Mouse (Mus musculus): Measurements from ENCODE around the gene Rasa4.
"Not testable (repeated sequence)": the region's sequence is repeated elsewhere in the genome, so short reads cannot be mapped to it uniquely, and the experiment has no call there.

Rasa4 gene

DNA sequence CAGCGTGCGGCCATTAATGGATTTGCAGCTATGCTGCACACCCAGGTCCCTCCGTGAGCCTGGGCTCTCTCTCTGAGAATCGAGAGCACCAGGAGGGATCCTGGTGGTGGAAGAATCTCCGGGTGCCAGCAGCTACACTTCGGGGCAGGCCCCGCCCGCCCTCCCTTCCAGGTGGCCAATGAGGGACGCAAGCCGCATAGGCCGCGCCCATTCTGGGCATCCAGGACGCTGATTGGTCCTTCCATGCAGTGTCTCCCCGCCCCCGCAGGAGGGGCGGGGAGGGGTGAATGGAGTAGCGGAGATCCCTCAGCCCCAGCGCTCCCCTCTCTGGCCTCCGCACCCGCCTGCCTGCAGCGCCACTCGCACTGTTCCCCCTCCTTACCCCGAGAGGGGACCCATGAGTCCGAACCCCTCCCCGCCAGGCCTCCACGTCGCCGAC is at the start of gene Rasa4:
Gene Rasa4 (plus strand): TSS at position 248 of the 439 bp plus-strand sequence.
- DNase-seq = peak; percentile 94

DNA sequence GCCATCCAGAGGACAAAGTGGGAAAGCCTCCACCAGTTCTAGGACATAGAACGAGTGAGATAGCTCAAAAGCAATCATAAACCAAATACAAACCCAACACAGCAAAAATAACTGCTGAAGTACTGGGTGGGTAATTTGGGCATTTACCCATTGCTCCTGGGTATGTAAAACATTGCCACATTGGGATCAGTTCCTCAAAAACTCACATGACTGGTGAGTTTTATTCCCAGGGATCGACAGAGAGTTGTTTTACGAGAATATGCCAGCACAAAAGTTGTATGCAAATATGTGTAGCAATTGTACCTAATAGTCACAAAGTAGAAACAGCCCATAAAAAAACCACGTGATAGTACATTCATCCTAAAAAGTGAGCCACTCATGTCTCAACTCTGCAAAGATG is 48.8 kb upstream of the Rasa4 start:
- no peak for DNase-seq

DNA sequence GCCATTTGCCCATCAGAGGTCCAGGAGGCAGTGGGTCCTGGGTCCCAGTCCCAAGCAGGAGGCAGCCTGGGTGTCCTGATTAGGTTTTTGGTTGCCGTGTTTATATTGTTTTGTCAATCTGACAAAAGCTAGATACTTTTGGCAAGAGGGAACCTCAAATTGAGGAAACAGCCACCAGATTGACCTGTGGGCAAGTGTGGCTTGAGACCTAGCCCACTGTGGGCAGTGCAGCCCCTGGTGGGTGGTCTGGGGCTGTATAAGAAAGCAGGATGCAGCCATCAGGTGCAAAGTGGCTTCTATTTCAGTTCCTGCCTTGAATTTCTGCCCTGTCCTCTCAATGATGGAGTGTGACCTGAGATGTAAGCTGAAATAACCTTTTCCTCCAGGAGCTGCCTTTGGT is 48.4 kb upstream of the Rasa4 start:
- DNase-seq = no peak

DNA sequence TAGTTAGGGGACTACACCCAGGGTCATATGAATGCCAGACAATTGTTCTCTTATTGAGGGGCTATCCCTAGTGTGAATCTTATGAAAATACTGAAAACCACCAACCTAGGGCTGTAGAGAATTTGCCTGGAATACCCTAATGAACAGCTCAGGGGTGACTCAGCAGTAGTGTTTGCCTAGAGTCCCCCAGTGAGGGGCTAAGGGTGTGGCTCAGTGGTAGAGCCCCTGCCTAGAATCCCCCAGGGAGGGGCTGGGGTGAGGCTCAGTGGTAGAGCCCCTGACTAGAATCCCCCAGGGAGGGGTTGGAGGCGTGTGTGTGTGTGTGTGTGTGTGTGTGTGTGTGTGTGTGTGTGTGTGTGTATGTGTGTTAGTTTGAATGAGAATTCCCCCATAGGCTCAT is 47.0 kb upstream of the Rasa4 start:
- no peak for DNase-seq

GRCm38 (mm10) chr5:136038258-136039214 is 45.2 kb upstream of the Rasa4 start, which contains the start of gene Upk3b:
TSS of gene Upk3b (plus strand) at chr5:136038496.
- DNase-seq = no peak

GRCm38 (mm10) chr5:136040210-136040609 is 43.5 kb upstream of the Rasa4 start:
- no peak for DNase-seq

- no peak for DNase-seq
Measured at GRCm38 (mm10) chr5:136041260-136041659, 42.5 kb upstream of the Rasa4 start.

DNA sequence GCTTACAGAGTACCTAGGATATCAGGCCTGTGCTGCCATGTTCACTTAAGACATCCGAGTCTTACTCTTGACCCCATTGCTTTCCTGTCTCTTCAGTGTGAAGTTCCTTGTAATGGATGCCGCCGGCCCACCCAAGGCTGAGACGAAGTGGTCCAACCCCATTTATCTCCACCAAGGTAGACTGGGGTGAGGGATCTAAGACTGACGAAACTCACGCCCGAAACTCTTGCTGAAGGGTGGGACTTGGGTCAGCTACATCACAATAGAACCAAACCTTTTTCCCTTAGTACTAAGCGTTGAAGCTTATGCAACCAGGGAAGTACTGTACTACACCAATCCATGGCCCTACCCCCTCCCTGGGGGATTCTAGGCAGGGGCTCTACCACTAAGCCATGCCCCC is 42.0 kb upstream of the Rasa4 start:
- no peak for DNase-seq

- peak; percentile 18 for DNase-seq
Measured at GRCm38 (mm10) chr5:136044865-136045264, 38.9 kb upstream of the Rasa4 start.

- DNase-seq = peak; percentile 36
Measured at GRCm38 (mm10) chr5:136045408-136045807, 38.3 kb upstream of the Rasa4 start.

DNA sequence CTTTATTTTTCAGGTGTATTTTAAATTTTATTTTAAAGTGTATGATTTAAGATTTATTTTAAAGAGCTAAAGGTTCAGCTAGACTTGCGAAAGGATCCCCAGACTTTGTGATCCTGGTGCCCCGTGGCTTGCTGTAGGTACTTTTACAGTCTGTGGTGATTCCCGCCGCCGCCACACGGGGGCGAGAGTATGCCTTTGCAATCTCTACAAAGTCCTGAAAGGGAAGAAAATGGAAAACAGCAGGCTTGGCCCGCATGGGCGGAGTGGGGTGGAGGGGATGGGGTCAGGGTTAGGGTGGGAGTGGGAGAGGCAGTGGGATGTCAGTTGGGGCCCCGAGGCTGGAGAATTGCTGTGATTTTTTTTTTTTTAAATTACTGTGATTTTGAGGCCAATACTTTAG is 37.7 kb upstream of the Rasa4 start:
- peak; percentile 91 for DNase-seq

DNA sequence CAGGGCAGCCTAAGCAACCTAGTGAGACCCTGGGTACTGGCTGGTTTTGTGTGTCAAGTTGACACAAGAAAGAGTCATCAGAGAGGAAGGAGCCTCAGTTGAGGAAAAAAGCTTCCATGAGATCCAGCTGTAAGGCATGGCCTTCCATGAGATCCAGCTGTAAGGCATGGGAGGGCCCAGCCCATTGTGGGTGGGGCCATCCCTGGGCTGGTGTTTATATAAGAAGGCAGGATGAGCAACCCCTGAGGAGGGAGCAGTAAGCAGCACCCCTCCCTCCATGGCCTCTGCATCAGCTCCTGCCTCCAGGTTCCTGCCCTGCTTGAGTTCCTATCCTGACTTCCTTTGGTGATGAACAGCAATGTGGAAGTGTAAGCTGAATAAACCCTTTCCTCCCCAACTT is 35.2 kb upstream of the Rasa4 start:
- not testable (repeated sequence) for DNase-seq

GRCm38 (mm10) chr5:136049926-136050325 is 33.8 kb upstream of the Rasa4 start:
- DNase-seq = no peak

DNA sequence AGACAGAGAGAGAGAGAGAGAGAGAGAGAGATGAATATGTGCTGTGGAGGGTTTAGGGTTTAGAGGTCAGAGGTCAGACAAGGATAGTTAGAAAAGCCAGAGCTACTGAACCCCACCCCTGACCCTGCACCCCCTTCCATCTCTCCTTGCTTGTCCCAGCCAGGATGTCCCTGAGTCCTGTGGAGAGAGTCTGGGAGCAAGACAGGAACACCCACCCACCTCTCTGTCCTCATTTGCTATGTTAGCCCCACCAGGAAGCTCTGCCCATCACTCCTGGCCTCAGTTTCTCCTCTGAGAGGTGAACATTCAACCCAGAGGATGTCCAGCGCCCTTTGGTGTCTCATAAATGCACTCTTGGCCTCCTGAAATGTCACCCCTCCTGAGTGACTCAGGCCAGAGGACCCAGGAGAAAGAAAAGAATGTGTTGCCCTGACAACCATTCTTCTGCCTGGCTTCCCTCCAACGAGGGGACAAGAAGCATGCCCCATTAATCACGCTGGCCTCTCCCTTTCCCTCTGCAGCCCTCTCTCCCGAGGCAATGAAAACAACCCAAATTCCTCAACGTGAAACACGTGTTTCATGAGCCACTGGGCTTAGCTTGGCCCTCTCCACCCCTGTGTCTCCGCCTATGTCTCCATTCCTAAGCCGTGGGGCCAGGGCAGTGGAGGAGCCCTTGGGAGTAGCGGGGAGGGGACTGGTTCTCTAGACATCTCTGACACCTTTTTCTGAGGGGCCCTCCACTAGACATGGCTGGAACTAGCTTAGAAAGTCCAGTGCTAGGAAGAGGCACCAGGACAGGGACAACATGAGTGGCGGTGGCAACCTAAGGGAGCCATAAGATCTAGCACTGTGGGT is 32.3 kb upstream of the Rasa4 start:
- peak; percentile 75 for DNase-seq

GRCm38 (mm10) chr5:136052861-136053655 is 30.7 kb upstream of the Rasa4 start:
- peak; percentile 39 for DNase-seq

DNA sequence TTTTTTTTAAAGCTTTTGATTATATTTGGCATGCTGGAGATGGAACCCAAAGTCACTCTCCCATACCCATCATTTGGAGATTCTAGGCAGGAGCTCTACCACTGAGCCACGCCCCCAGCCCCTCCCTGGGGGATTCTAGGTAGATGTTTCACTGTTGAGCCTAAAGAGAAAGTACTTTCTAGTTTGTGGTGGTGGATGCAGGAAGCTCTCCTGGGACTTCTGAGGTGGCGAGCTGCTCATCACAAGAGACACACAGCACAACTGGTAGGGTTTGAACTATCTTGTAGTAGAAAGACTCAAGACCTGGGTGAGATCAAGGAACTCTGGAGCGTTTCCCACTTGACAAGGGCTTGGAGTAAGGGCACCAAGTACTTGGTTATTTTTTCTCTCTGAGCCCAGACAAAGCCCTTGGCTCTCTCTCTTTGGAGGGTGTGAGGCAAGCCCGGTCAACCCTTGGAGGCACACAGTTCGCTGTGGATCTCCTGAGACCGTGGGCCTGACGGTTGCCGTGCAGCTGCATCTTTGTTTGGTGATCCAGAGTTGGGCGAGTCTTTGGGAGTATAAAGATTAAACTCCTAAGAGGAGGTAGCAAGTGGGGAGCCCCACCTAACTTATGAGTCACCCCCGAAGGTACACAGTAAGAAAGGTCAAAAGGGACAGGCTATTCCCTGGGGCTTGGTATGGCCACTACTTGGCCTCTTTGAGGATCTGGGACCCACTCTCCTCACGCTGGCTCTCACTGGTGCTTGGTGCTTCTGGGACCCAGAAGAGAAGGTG is 29.2 kb upstream of the Rasa4 start, which contains the start of gene Upk3bl:
Gene Upk3bl (plus strand): TSS at position 192 of the 777 bp plus-strand sequence.
- DNase-seq = no peak

GRCm38 (mm10) chr5:136056062-136056461 is 27.7 kb upstream of the Rasa4 start:
- no peak for DNase-seq

GRCm38 (mm10) chr5:136057085-136057484 is 26.6 kb upstream of the Rasa4 start:
- no peak for DNase-seq

GRCm38 (mm10) chr5:136061567-136061966 is 22.1 kb upstream of the Rasa4 start:
- DNase-seq = peak; percentile 86

- DNase-seq = no peak
Measured at GRCm38 (mm10) chr5:136063920-136064319, 19.8 kb upstream of the Rasa4 start.

GRCm38 (mm10) chr5:136066404-136067148 is 17.1 kb upstream of the Rasa4 start:
- DNase-seq = not testable (repeated sequence)

All from kidney, adult 18-20 months (tissue).